Mouse (Mus musculus): Measurements from ENCODE around the gene Rhox8. TPM values are rescaled to one million over a fixed set of nuclear protein-coding genes. Genes with fewer than 3 reads are reported as not detected.
"Not testable (repeated sequence)": the region's sequence is repeated elsewhere in the genome, so short reads cannot be mapped to it uniquely, and the experiment has no call there.

Rhox8 gene
- not detected in 2 replicates for polyA plus RNA-seq (2014; fragmentation: Nextera tagmentation; extraction: Ambion mirVana)

- no peak within 1 kb of the TSS for H3K9ac ChIP-seq (ENCODE audit: low read depth, low read length)
- no peak for ATAC-seq (ENCODE audit: low read depth)
- 69% methylated on average over 4 of the region's 4 CpGs for WGBS
Measured at GRCm38 (mm10) chrX:37878844-37879243, at the start of gene Rhox8. TSS of gene Rhox8 (minus strand) at chrX:37878944.

GRCm38 (mm10) chrX:37916311-37916710, 37.6 kb upstream of the Rhox8 start:
- Histone ChIP-seq H3K9me3 (ENCODE audit: control insufficient read depth, low read length) (no peaks in the 10 kb centered on the region), H3K27ac (replicated peaks; ENCODE audit: low read depth, low read length) (no peak overlapping the region), H3K9ac (ENCODE audit: low read depth, low read length) (no peak overlapping the region), H3K27me3 (replicated peaks; ENCODE audit: control insufficient read depth, insufficient read depth, low read length) (no peaks in the 10 kb centered on the region), H3K4me3 (ENCODE audit: low read depth, low read length) (no peak overlapping the region), H3K4me2 (ENCODE audit: low read depth, low read length) (no peak overlapping the region), H3K4me1 (ENCODE audit: control insufficient read depth, insufficient read depth, low read length) (no peaks in the 10 kb centered on the region), H3K36me3 (ENCODE audit: control insufficient read depth, insufficient read depth, low read length) (no peaks in the 10 kb centered on the region)
- 70% methylated on average over 4 of the region's 4 CpGs for WGBS
- DNase-seq (ENCODE audit: low spot score) (no peak), ATAC-seq (ENCODE audit: low read depth) (no peak)

More at GRCm38 (mm10) chrX:37878844-37879243, at the start of gene Rhox8:
- H3K27ac ChIP-seq (replicated peaks; ENCODE audit: low read depth, low read length): no peak within 1 kb of the TSS
- H3K36me3 ChIP-seq (ENCODE audit: control insufficient read depth, insufficient read depth, low read length): no peaks in the 10 kb centered on the region
- no peaks in the 10 kb centered on the region for H3K9me3 ChIP-seq (ENCODE audit: control insufficient read depth, low read length)
- H3K4me2 ChIP-seq (ENCODE audit: low read depth, low read length): no peak within 1 kb of the TSS
- no peaks in the 10 kb centered on the region for H3K27me3 ChIP-seq (replicated peaks; ENCODE audit: control insufficient read depth, insufficient read depth, low read length)
- H3K4me1 ChIP-seq (ENCODE audit: control insufficient read depth, insufficient read depth, low read length): no peaks in the 10 kb centered on the region
- DNase-seq (ENCODE audit: low spot score): no peak
- H3K4me3 ChIP-seq (ENCODE audit: low read depth, low read length): no peak within 1 kb of the TSS

DNA sequence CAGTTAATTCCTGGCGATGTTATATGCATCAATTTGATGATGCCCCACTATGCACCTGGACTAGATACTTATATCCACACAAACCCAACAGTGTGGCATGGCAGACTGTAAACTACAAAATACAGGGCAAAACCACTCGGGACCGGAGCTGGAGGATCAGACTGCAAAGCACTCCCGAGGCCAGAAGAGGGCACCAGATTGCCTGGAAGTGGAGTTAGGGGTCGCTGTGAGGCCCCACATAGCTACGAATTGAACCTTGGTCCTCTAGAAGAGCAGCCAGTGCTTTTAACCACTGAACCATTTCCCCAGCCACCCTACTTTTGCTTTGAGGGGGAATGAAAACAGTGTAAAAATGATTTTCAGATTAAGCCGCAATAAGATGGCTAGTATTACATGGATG, 29.8 kb upstream of the Rhox8 start:
- H3K4me1 ChIP-seq (ENCODE audit: control insufficient read depth, insufficient read depth, low read length): no peaks in the 10 kb centered on the region
- no peaks in the 10 kb centered on the region for H3K36me3 ChIP-seq (ENCODE audit: control insufficient read depth, insufficient read depth, low read length)
- H3K9me3 ChIP-seq (ENCODE audit: control insufficient read depth, low read length): no peaks in the 10 kb centered on the region
- no peak overlapping the region for H3K4me2 ChIP-seq (ENCODE audit: low read depth, low read length)
- H3K27me3 ChIP-seq (replicated peaks; ENCODE audit: control insufficient read depth, insufficient read depth, low read length): no peaks in the 10 kb centered on the region
- H3K4me3 ChIP-seq (ENCODE audit: low read depth, low read length): no peak overlapping the region
- no peak overlapping the region for H3K27ac ChIP-seq (replicated peaks; ENCODE audit: low read depth, low read length)
- no peak overlapping the region for H3K9ac ChIP-seq (ENCODE audit: low read depth, low read length)
- ATAC-seq (ENCODE audit: low read depth) (no peak), DNase-seq (ENCODE audit: low spot score) (no peak)
- 50% methylated on average over 7 of the region's 7 CpGs for WGBS

- Histone ChIP-seq H3K4me1 (ENCODE audit: control insufficient read depth, insufficient read depth, low read length) (no peaks in the 10 kb centered on the region), H3K27me3 (replicated peaks; ENCODE audit: control insufficient read depth, insufficient read depth, low read length) (no peaks in the 10 kb centered on the region), H3K9me3 (ENCODE audit: control insufficient read depth, low read length) (no peaks in the 10 kb centered on the region), H3K27ac (replicated peaks; ENCODE audit: low read depth, low read length) (no peak overlapping the region), H3K4me2 (ENCODE audit: low read depth, low read length) (no peak overlapping the region), H3K4me3 (ENCODE audit: low read depth, low read length) (no peak overlapping the region), H3K9ac (ENCODE audit: low read depth, low read length) (no peak overlapping the region), H3K36me3 (ENCODE audit: control insufficient read depth, insufficient read depth, low read length) (no peaks in the 10 kb centered on the region)
- 74% methylated on average over 5 of the region's 5 CpGs for WGBS
- no peak for ATAC-seq (ENCODE audit: low read depth)
- peak; percentile 1 for DNase-seq (ENCODE audit: low spot score)
Measured at GRCm38 (mm10) chrX:37903727-37904126, 25.0 kb upstream of the Rhox8 start.

DNA sequence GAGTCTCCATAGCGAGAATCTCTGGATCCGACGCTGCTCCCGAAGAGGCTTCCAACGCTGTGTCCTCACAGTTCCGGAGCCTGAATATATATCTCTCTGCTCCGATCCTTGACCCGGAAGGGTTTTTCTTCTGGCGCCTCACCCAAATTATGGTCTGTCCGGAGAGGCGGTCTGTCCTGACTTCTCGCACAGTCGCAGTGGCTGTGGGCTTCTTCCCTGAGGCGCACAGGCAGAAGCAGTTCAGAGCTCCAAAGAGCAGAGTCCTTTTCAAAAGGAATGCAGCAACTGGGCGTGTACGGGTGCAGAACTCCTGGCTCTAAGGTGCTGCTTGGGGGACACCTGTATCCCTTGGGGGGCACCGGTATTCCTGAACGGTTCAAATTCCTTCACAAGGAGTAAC, 22.9 kb upstream of the Rhox8 start, which contains the start of gene Rhox9:
Rhox9 (minus strand) TSS at position 101 of the 400 bp plus-strand sequence.
- not testable (repeated sequence) for H3K27me3 ChIP-seq (replicated peaks; ENCODE audit: control insufficient read depth, insufficient read depth, low read length); H3K4me2 ChIP-seq (ENCODE audit: low read depth, low read length); H3K27ac ChIP-seq (replicated peaks; ENCODE audit: low read depth, low read length); H3K4me1 ChIP-seq (ENCODE audit: control insufficient read depth, insufficient read depth, low read length); H3K4me3 ChIP-seq (ENCODE audit: low read depth, low read length); H3K36me3 ChIP-seq (ENCODE audit: control insufficient read depth, insufficient read depth, low read length); H3K9ac ChIP-seq (ENCODE audit: low read depth, low read length); DNase-seq (ENCODE audit: low spot score); ATAC-seq (ENCODE audit: low read depth); H3K9me3 ChIP-seq (ENCODE audit: control insufficient read depth, low read length)
- WGBS: 91% methylated on average over 8 of the region's 18 CpGs

- ATAC-seq (ENCODE audit: low read depth); H3K9me3 ChIP-seq (ENCODE audit: control insufficient read depth, low read length); H3K4me3 ChIP-seq (ENCODE audit: low read depth, low read length); H3K27ac ChIP-seq (replicated peaks; ENCODE audit: low read depth, low read length); H3K4me1 ChIP-seq (ENCODE audit: control insufficient read depth, insufficient read depth, low read length); H3K36me3 ChIP-seq (ENCODE audit: control insufficient read depth, insufficient read depth, low read length); DNase-seq (ENCODE audit: low spot score); H3K9ac ChIP-seq (ENCODE audit: low read depth, low read length); H3K27me3 ChIP-seq (replicated peaks; ENCODE audit: control insufficient read depth, insufficient read depth, low read length); H3K4me2 ChIP-seq (ENCODE audit: low read depth, low read length): not testable (repeated sequence)
- WGBS: 64% methylated on average over 9 of the region's 9 CpGs
Measured at GRCm38 (mm10) chrX:37897132-37897531, 18.4 kb upstream of the Rhox8 start, which contains the start of gene Rhox7b. TSS of gene Rhox7b (minus strand) at chrX:37897232.

- H3K4me2 ChIP-seq (ENCODE audit: low read depth, low read length): no peak overlapping the region
- no peak overlapping the region for H3K4me3 ChIP-seq (ENCODE audit: low read depth, low read length)
- H3K4me1 ChIP-seq (ENCODE audit: control insufficient read depth, insufficient read depth, low read length): no peaks in the 10 kb centered on the region
- no peak overlapping the region for H3K9ac ChIP-seq (ENCODE audit: low read depth, low read length)
- ATAC-seq (ENCODE audit: low read depth) (no peak), DNase-seq (ENCODE audit: low spot score) (no peak)
- H3K27me3 ChIP-seq (replicated peaks; ENCODE audit: control insufficient read depth, insufficient read depth, low read length): no peaks in the 10 kb centered on the region
- no peaks in the 10 kb centered on the region for H3K36me3 ChIP-seq (ENCODE audit: control insufficient read depth, insufficient read depth, low read length)
- no peaks in the 10 kb centered on the region for H3K9me3 ChIP-seq (ENCODE audit: control insufficient read depth, low read length)
- no peak overlapping the region for H3K27ac ChIP-seq (replicated peaks; ENCODE audit: low read depth, low read length)
- 93% methylated on average over 2 of the region's 2 CpGs for WGBS
Measured at GRCm38 (mm10) chrX:37871641-37872040, 7.1 kb downstream of the Rhox8 start.

DNA sequence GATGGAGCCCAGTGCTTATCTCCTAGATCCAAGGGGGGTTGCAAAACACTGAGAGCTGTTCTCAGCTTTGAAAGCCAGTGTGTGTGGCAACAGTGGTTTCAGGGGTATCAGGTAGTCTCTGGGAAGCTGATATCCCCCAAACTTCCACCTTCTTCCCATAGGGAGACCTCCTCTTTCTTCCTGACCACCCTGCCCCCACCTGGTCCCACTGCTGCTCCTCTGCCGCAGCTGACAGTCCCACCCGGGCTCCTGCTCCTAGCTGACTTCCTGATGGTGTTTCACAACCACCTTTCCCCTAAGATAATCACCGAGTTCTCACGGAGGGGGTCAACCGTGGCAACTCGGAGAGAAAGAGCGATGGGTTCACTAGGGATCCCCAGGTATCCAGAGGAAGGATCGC, 47.4 kb downstream of the Rhox8 start, which contains the start of gene Rhox7a:
Rhox7a (plus strand) TSS at position 301 of the 400 bp plus-strand sequence.
- not testable (repeated sequence) for H3K27ac ChIP-seq (replicated peaks; ENCODE audit: low read depth, low read length); H3K9ac ChIP-seq (ENCODE audit: low read depth, low read length); H3K36me3 ChIP-seq (ENCODE audit: control insufficient read depth, insufficient read depth, low read length); ATAC-seq (ENCODE audit: low read depth); DNase-seq (ENCODE audit: low spot score); H3K4me3 ChIP-seq (ENCODE audit: low read depth, low read length); H3K4me1 ChIP-seq (ENCODE audit: control insufficient read depth, insufficient read depth, low read length); H3K4me2 ChIP-seq (ENCODE audit: low read depth, low read length); H3K27me3 ChIP-seq (replicated peaks; ENCODE audit: control insufficient read depth, insufficient read depth, low read length); H3K9me3 ChIP-seq (ENCODE audit: control insufficient read depth, low read length)
- 72% methylated on average over 8 of the region's 8 CpGs for WGBS

GRCm38 (mm10) chrX:37826610-37827009, 52.1 kb downstream of the Rhox8 start, which contains the start of gene Rhox6:
TSS of gene Rhox6 (plus strand) at chrX:37826910.
- H3K4me2 ChIP-seq (ENCODE audit: low read depth, low read length); DNase-seq (ENCODE audit: low spot score); H3K4me3 ChIP-seq (ENCODE audit: low read depth, low read length); H3K27me3 ChIP-seq (replicated peaks; ENCODE audit: control insufficient read depth, insufficient read depth, low read length); ATAC-seq (ENCODE audit: low read depth); H3K9ac ChIP-seq (ENCODE audit: low read depth, low read length); H3K36me3 ChIP-seq (ENCODE audit: control insufficient read depth, insufficient read depth, low read length); H3K4me1 ChIP-seq (ENCODE audit: control insufficient read depth, insufficient read depth, low read length); H3K27ac ChIP-seq (replicated peaks; ENCODE audit: low read depth, low read length); H3K9me3 ChIP-seq (ENCODE audit: control insufficient read depth, low read length): not testable (repeated sequence)
- WGBS: 94% methylated on average over 2 of the region's 12 CpGs

All from embryonic facial prominence, embryonic 14.5 days (tissue).